Mouse (Mus musculus) skeletal muscle tissue, postnatal 0 days (tissue): ENCODE measurements around the gene Olfr510. TPM values are rescaled to one million over a fixed set of nuclear protein-coding genes. Genes with fewer than 3 reads are reported as not detected.

Experiments
- polyA plus RNA-seq: library from polyadenylated mRNA; unstranded; fragments of >200 nt; fragmentation: Nextera tagmentation; extraction: Ambion mirVana; gene quantifications from 2 replicates; pipeline ENCODE4 v1.2.1, GENCODE M21; 2015

Olfr510 gene
- polyA plus RNA-seq = not detected in 2 replicates

GRCm38 (mm10) chr7:108666118-108666517 lies at the start of gene Olfr510:
Olfr510 (plus strand) TSS chr7:108666418.

GRCm38 (mm10) chr7:108621514-108621913 lies 44.7 kb upstream of the Olfr510 start, which contains the start of gene Olfr507:
Olfr507 (plus strand) TSS chr7:108621814.

GRCm38 (mm10) chr7:108629694-108630093 lies 36.5 kb upstream of the Olfr510 start, which contains the start of gene Olfr508:
Olfr508 (plus strand) TSS chr7:108629994.

GRCm38 (mm10) chr7:108651806-108652205 lies 14.4 kb upstream of the Olfr510 start, which contains the start of gene Olfr509:
Olfr509 (minus strand) TSS chr7:108651906.

GRCm38 (mm10) chr7:108713020-108713419 lies 46.8 kb downstream of the Olfr510 start, which contains the start of gene Olfr512:
Olfr512 (plus strand) TSS chr7:108713320.

Other genes with a start within 250 kb of the Olfr510 start
- not detected in 2 replicates for gene Olfr497, start 246.0 kb upstream of the Olfr510 start, polyA plus RNA-seq
- not detected in 2 replicates for gene Olfr498, start 201.1 kb upstream of the Olfr510 start, polyA plus RNA-seq
- gene Olfr502, start 141.4 kb upstream of the Olfr510 start, polyA plus RNA-seq = not detected in 2 replicates
- not detected in 2 replicates for gene Olfr503, start 121.9 kb upstream of the Olfr510 start, polyA plus RNA-seq
- gene Olfr504, start 100.6 kb upstream of the Olfr510 start, polyA plus RNA-seq = not detected in 2 replicates
- gene Olfr506, start 55.6 kb upstream of the Olfr510 start, polyA plus RNA-seq = not detected in 2 replicates
- gene Olfr507, start 44.6 kb upstream of the Olfr510 start, polyA plus RNA-seq = not detected in 2 replicates
- gene Olfr508, start 36.4 kb upstream of the Olfr510 start, polyA plus RNA-seq = not detected in 2 replicates
- 0.04 TPM in 1 of 2 replicates, not detected in the other for gene Olfr509, start 14.5 kb upstream of the Olfr510 start, polyA plus RNA-seq
- not detected in 2 replicates for gene Olfr512, start 46.9 kb downstream of the Olfr510 start, polyA plus RNA-seq
- gene Olfr513, start 84.6 kb downstream of the Olfr510 start, polyA plus RNA-seq = not detected in 2 replicates
- gene Olfr514, start 159.6 kb downstream of the Olfr510 start, polyA plus RNA-seq = not detected in 2 replicates
- not detected in 2 replicates for gene Olfr516, start 184.1 kb downstream of the Olfr510 start, polyA plus RNA-seq
- not detected in 2 replicates for gene Olfr517, start 206.0 kb downstream of the Olfr510 start, polyA plus RNA-seq
- not detected in 2 replicates for gene Olfr518, start 218.6 kb downstream of the Olfr510 start, polyA plus RNA-seq
- gene Olfr519, start 228.0 kb downstream of the Olfr510 start, polyA plus RNA-seq = not detected in 2 replicates